Mouse (Mus musculus): ENCODE measurements at regions not wholly inside any gene's neighbourhood (a gene's known extent, or its start where the extent isn't known, plus 50 kb on each side); places are given as distances from the start of the nearest gene placed in this dataset.

DNA sequence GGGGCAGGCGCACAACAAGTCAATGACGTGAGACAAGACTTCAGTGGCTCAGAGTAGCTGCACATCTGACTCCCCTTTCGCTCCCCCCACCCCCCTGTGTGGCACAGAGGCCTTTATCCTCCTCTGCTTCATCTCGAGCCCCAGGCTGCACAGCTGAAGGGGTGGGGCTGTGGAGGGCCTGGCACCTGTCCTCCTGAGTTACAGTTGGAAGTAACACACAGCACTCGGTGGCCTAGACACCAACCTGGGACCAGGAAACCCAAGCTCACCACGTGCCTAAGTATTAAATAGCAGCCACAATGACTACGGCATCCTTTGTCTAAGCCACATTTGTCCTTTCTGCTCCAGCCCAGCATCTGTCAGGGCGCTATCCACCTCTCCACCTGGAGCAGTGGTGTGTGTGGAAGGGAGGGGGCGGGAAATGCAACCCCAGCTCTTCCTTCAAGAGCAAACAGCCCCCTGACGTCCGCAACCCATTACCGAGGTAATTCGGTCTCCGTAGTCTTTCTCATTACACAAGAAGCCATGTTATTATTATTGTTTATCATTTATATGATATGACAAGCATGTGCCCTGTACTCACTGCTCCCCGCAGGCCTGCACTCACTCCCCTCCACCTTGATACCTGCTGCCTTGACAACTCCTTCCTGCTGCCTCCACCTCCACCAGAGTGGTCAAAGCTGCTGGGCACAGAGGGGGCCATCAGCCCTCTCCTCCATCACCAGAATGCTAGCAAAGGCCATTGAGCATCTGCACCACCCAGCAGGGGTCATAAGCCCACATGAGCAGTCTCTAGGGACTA, 73.7 kb upstream of the Igsf21 start:
- no peak for DNase-seq (ENCODE audit: low spot score in 2 of 2)

DNA sequence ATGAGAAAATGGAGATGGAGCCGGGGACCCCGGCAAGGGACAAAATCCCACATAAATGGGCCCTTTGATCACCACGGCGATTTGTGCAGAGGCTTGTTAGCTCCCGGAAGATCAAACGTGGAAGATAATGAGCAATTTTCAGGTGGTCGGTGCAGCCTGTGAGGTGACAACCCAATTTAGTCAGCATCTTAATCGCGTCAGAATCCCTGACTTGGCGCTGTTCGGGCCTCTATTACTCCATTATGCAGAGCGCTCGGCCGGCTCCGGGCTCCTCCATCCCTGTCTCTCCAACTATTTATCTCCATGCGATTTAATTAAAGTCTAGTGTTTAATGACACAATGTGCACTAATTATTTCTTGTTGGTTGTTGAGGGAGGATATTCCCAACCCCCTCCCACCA, 66.1 kb upstream of the Igsf21 start:
- DNase-seq (ENCODE audit: low spot score in 2 of 2) = no peak

DNA sequence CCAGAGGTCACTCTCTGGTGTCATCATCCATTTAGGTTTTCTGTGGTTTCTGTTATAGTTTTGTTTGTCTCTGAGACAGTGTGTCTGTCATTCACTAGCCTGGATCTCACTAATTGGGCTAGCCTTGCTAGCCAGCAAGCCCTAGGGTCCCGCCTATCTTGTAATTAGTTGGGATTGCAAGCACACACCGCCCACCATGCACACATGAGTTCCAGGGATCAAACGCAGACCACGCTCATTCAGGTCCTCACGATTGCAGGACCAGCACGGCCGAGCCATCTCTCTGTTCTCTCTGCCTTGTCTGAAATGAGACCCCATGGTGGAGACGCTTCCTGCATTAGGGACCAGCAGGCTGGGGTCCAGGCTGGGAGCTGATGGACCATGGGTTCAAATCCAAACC, 60.9 kb upstream of the Igsf21 start:
- no peak for DNase-seq (ENCODE audit: low spot score in 2 of 2)

DNA sequence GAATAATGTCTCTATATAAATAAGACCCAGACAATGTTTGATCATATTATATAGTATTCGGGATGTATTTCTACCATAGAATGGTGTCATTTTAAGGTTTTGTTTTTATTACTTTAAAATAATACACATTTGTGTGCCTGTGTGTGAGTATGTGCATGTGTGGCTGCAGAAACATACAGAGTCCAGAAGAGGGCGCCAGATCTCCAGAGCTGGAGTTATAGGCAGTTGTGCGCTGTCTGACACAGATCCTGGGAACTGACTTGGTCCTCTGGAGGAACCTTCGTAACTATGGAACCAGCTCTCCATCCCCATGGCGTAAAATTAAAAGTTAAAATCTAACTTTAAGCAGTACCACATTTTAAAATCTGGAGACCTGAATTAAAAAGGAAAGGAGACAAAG, 58.4 kb upstream of the Igsf21 start:
- no peak for DNase-seq (ENCODE audit: low spot score in 2 of 2)

DNA sequence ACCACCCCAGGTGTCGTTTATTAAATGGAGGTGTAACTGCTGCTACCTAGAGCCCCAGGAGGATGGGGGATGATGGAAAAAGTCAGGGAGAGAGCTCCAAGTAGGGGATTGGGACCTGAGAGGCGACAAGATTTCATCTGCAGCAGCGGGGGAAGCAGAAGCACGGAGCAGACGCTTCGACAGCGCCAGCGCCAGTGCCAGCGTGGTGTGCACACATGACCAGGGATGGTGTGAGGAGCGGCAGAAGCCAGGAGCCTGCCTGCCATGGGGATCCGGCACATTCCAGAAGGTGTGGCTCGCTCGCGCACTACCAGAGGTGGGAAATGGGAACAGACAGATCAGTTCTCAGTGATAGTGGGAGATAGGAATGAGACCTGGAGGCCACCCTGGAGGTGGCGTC, 55.1 kb upstream of the Igsf21 start:
- no peak for DNase-seq (ENCODE audit: low spot score in 2 of 2)

DNA sequence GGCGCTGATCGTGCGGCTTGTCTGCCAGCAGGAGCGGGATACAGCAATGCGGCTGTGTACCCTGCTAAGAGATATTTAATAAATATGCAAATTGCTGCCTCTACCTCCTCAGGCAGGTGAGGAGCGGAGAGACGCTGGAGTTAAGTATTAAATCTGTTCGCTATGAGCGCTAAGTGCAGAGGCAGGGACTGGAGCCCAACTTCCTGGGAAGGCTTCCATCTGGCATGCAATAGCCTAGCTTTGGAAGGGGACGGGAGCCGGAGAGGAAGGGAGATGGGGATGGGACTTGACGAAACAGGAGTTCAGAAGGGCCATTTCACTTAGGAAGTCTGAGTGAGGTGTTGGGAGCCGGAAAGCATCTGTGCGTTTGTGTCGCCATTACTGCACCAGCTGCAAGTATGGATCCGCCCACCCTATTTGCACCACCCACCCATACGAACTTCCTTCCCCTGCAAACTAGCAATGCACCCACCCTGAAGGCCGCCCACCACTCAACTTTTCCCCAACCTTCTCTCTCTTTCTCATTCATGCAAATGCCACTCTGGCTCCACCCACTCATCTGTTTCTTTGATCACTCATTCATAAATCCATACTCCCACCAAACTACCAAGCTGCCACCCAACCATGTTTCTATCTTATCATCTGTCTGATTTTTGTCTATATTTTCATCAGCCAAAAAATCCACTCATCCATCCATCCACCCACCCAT, 51.5 kb upstream of the Igsf21 start:
- DNase-seq (ENCODE audit: low spot score in 2 of 2) = no peak
